Mouse (Mus musculus) megakaryocyte, adult 5-6 weeks (primary cell): ENCODE measurements around the gene Zglp1. TPM values are rescaled to one million over a fixed set of nuclear protein-coding genes. Genes with fewer than 3 reads are reported as not detected.
"Not testable (repeated sequence)": the region's sequence is repeated elsewhere in the genome, so short reads cannot be mapped to it uniquely, and the experiment has no call there.

Experiments
- ATAC-seq: 2 replicates; pipeline ENCODE4 v1.8.0; 2016; ENCODE audit warnings: mild to moderate bottlenecking, inconsistent platforms; ENCODE audit not compliant: poor library complexity, severe bottlenecking
- total RNA-seq, 2 experiments: library from RNA; stranded (forward) in 1 of 2; stranded (reverse) in 1 of 2; fragments of 153-499, 151-499 nt in 1 of 2; fragments of 221-1000, 200-1000 nt in 1 of 2; gene quantifications; 2 replicates each; pipeline versions ENCODE4 v1.2.3 to v1.2.4; 2015 to 2017

The Zglp1 gene
- total RNA-seq, 2 experiments from 2014 or later = not detected

DNA sequence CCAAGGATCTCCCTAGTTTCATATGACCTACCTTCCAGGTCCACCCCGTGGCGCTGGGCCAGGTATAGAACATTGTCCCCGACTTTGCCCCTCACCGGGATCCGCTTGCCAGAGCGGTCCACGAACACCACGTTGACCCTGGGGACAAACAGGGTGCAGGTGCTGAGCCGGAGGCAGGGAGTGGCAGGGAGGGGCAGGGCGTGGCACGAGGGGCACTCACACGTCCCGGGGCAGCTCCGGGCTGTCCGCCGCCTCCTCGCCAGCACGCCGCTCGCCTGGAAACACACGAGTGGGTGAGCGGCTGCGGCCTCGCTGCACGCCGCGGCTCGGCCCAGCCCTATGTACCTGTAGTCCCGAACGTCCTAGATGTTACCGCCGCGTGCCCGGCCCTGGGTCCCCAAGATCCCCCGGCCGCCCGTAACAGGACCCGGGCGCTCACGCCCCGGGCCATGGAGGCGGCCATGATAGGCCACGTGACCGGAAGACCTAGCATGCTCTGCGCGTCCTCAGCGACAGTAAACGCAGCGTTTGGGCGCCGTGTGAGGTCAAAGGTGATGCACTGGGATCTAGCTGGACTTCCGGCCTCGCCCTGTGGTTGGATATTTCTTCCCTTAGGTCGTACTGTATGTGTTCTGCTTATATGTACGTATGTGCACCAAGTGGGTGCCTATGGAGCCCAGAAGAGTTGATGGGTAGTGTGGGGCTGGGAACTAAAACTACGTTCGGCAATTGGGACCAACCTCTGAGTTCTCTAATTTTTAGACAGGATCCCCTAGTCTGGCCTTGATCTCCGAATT, 6.3 kb upstream of the Zglp1 start, which contains the start of the genes Gm49373 and Fdx1l:
TSS of gene Gm49373 (minus strand) at position 53 of the 797 bp plus-strand sequence.
TSS of gene Fdx1l (minus strand) at position 571 of the 797 bp plus-strand sequence.
- ATAC-seq = peak; percentile 98

- no peak for ATAC-seq
Observed at GRCm38 (mm10) chr9:21072641-21073040, 5.7 kb upstream of the Zglp1 start.

- ATAC-seq = no peak
Observed at GRCm38 (mm10) chr9:21062928-21063327, 4.0 kb downstream of the Zglp1 start.

DNA sequence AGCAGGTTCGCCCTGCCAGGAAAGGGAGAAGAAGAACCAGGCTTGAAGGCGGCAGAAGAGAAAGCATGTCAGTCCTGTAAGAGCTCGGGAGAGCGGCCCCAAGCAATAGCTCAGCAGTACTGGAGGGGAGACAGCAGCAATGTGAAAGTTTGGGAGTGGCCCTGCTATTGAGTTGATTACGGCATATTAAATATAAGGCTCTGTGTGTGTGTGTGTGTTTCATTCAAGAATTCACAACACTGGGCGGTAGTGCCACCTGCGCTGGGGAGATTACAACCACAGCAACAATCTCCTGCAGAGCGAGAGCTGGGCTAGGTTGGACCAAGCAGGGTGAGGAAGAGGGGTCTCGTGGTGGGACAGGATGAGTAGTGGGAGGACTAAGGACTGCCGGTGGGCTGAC, 15.3 kb downstream of the Zglp1 start:
- no peak for ATAC-seq

DNA sequence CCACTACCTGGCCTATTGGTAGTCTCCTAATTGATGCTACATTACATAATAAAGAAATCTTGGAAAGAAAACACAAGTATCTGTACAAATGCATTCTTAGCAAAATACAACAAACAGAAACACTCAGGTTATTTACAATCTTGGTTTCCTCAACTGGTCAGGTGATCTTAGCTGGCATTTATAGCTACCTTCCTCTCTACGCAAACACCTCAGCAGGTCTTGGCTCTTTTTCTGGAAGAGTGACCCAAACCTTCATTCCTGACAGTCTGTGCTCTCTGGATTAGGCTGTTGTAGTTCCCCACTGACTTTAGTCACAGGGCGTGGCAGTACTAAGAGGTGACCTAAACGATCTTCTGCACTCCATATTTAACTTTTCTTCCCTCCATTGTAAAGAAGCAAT, 21.7 kb downstream of the Zglp1 start:
- no peak for ATAC-seq

DNA sequence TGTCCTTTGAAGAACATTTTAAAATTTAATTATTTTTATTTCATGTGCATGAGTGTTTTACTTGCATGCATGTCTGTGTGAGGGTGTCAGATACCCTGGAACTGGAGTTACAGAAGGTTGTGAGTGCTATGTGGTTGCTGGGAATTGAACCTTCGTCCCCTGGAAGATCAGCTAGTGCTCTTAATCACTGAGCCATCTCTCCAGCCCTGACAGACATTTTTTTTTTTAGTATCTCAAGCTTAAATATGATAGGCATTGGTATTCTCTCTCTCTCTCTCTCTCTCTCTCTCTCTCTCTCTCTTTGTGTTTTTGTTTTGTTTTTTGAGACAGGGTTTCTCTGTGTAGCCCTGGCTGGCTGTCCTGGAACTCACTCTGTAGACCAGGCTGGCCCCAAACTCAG, 22.1 kb downstream of the Zglp1 start:
- not testable (repeated sequence) for ATAC-seq

GRCm38 (mm10) chr9:21043563-21043962, 23.3 kb downstream of the Zglp1 start:
- no peak for ATAC-seq

DNA sequence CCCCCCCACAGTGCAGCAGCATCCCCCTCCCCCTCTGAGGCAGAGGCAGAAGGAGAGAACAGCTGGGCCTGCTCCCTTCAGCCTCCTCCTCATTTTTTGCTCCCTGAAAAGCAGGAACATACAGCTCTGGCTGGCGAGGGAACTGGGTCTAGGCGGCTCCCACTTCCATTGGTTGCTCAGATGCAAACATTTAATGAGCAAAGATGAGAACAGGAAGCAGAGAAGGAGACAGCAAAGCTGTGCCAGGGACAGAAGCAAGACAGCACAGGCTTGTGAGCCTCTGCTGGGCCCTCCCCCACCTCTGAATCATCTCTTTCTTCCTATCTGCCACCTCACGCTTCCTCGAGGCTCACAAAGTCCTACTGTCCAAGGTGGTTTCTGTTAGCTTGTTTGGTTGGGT, 25.6 kb downstream of the Zglp1 start:
- ATAC-seq = no peak

- no peak for ATAC-seq
Observed at GRCm38 (mm10) chr9:21039779-21040178, 27.1 kb downstream of the Zglp1 start.

- ATAC-seq = no peak
Observed at GRCm38 (mm10) chr9:21037481-21037891, 29.4 kb downstream of the Zglp1 start.

GRCm38 (mm10) chr9:21036666-21037065, 30.2 kb downstream of the Zglp1 start:
- ATAC-seq = no peak

DNA sequence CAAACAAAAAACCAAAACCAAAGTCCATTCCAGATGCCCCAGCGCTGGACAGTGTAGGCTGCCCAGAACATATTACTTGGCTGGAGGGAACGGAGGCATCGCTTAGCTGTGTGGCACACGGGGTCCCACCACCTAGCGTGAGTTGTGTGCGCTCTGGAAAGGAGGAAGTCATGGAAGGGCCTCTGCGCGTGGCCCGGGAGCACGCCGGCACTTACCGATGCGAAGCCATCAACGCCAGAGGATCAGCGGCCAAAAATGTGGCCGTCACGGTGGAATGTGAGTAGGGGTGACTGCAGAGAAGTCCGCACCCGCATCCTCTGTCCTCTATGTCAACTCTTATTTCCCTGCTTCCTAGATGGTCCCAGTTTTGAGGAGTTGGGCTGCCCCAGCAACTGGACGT, 30.7 kb downstream of the Zglp1 start:
- ATAC-seq = no peak

DNA sequence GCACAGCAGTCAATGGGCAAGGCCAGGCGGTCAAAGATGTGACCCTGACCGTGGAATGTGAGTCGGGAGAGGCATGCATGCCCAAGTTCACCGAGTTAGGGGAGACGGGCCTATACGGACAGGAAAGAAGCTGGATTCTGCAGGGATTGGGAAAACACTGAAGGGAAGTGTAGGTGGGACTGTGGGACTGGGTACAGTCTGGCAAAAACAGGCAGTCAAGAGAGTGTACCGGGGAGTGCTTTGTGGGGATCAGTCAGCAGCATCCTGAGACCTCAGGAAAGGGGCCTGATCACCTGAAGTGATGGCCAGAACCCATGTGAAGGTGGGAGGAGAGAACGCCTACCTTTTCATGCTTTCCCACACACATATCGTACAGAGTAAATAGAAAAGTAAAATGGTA, 31.3 kb downstream of the Zglp1 start:
- no peak for ATAC-seq

DNA sequence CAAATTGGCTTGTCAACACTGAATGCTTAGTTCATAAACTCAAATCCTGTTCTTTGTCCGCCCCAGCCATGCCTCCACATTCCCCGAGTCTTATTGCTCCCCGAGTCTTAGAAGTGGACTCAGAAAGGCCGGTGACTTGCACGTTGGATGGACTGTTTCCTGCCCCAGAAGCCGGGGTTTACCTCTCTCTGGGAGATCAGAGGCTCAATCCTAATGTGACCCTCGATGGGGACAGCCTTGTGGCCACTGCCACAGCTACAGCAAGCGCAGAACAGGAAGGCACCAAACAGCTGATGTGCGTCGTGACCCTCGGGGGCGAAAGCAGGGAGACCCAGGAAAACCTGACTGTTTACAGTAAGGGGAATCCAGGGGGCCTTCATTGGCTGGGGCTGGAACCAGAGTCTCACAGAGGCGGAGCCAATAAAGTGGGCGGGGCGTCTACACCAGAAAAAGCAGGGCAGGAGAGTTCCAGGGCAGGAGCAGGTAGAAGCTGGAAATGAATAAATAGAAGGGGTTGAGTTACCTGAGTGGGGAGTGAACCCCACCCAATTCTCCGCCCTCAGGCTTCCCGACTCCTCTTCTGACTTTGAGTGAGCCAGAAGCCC, 32.3 kb downstream of the Zglp1 start:
- no peak for ATAC-seq

GRCm38 (mm10) chr9:21033136-21033535, 33.8 kb downstream of the Zglp1 start:
- peak; percentile 56 for ATAC-seq

DNA sequence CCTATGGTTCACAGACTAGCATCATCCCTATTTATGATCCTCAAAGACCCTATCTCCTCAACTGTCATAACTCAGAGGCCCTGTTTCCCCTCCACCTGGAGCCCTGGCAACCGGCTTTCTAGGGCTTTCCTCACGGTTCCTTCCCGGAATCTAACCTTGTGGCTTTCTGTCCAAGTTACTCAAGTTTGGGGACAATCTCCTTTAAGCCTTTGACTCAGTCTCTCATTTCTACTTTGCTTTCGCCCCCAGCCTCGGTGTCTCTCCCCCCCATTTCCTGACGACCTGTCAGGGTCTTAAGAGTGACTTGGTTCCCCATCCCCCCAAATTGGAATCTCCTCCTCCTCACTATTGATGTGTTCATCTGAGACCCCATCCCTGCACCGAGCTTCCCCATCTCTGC, 34.4 kb downstream of the Zglp1 start:
- no peak for ATAC-seq

- no peak for ATAC-seq
Observed at GRCm38 (mm10) chr9:21031896-21032351, 35.0 kb downstream of the Zglp1 start, which contains the start of gene Icam5. TSS of gene Icam5 (plus strand) at chr9:21032073.

DNA sequence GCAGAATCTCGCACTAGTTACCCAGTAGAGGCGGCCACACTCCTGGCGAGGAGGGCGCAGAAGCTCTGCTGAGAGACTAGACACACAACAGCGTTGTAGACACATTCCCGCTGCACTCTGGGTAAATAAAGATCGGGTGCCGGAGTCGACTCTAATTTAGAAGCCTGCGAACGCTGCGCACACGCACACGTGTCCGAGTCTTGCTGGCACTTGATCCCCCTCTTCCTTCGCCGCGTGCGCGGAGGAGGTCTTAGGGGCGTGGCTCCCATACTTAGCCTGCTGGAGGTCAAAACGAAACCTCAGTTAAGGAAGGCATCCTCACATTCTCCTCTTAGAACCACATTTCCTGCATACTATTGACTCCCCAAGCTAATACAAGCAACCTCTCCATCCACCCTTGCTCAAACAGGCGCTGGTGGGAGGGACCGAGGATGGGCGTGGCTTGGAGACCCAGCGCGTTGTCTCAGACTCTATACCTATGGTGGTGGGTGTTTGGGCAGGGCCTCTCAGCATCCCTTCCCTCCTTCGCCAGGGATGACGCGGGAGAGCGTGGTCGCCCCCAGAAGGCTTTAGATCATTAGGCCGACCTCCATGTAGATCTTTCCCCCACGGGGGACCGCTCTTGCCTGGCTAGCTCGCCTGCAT, 35.5 kb downstream of the Zglp1 start:
- ATAC-seq = peak; percentile 7; the same call in 1 of the 2 replicates

GRCm38 (mm10) chr9:21030781-21031250, 36.1 kb downstream of the Zglp1 start:
- peak; percentile 69 for ATAC-seq

DNA sequence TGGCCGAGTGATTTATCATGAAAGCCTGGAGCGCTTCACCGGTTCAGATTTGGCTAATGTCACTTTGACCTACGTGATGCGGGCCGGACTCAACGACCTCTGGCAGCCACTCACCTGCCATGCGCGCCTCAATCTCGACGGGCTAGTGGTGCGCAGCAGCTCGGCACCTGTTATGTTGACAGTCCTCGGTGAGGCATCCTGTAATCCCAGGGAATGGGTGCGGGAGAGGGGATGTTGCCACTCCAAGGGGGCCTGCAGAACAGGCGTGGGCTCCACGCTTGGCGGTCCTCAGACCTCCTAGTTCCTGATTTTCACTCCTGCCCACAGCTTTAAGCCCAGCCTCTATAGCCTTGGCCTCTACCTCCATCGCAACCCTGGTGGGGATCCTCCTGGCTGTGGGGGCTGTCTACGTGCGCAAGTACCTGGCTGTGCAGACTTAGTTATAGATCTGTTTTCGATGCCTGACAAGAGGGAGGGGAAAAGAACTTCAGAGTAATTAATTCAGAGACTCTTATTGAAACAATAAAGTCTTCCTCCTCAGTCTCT, 36.8 kb downstream of the Zglp1 start:
- ATAC-seq = peak; percentile 17; the same call in 1 of the 2 replicates
